Mouse (Mus musculus) heart, postnatal 0 days (tissue): ENCODE measurements around the gene 4921524J17Rik.

Experiments
- CTCF ChIP-seq: IDR thresholded peaks from 2 replicates; pipeline ENCODE4 v1.5.1; 2016; ENCODE audit warnings: antibody characterized with exemption, control low read depth, low read depth
- EP300 ChIP-seq: IDR thresholded peaks from 2 replicates; pipeline ENCODE4 v1.6.1; 2016; ENCODE audit warnings: antibody characterized with exemption, low read depth

DNA sequence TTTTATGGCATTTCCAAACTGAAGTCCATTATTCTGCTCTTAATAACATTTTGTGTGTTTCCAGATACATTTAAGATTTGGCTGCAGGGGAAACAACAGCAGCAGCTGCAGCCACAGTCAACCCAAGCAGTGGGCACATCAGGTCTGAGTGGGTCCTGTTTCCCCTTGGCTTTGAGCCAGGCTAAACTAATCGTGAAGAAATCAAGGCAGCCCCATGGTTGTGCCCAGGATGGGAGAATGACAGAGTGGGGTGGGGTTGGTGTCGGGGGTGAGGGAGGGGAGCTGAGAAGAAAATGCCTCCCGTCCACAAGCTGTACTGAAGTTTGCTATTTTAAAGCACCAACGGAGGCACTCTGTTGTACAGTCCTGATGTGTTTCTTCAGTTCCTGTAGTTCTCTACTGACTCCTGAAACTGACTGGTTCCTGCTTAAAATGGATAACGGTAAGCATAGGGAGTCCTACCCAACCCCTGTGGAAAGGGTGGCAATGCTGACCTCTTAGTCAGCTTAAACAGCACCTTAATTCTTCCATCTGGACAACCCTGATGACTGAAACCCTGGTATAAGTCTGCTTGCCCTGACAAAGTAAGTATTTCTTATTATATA, 59.1 kb downstream of the 4921524J17Rik start:
- no peak for TF ChIP-seq CTCF
- TF ChIP-seq EP300, result no peak
